Mouse (Mus musculus): Measurements from ENCODE around the gene Vkorc1l1. TPM values are rescaled to one million over a fixed set of nuclear protein-coding genes. Genes with fewer than 3 reads are reported as not detected.

The Vkorc1l1 gene
- total RNA-seq, 1 experiment: 48.1 TPM

GRCm38 (mm10) chr5:129991898-129992297, 50.1 kb downstream of the Vkorc1l1 start:
- no peak overlapping the region for H3K27ac ChIP-seq (ENCODE audit: insufficient read depth, low read depth, low read length, poor library complexity, severe bottlenecking)
- no peak overlapping the region for H3K4me3 ChIP-seq (ENCODE audit: insufficient read depth in 1 of 2, low read depth in 1 of 2, low read length in 2 of 2, poor library complexity in 1 of 2, severe bottlenecking in 1 of 2)
- no peaks in the 10 kb centered on the region for H3K9me3 ChIP-seq (ENCODE audit: control insufficient read depth, insufficient read depth, low read depth, low read length)
- peaks cover 4% of the 10 kb centered on the region; the same call in 1 of the 2 replicates for H3K36me3 ChIP-seq (ENCODE audit: control insufficient read depth, insufficient read depth, low read length, poor library complexity, severe bottlenecking)
- H3K9ac ChIP-seq (ENCODE audit: insufficient read depth, low read depth, low read length, poor library complexity, severe bottlenecking): no peak overlapping the region
- in situ Hi-C loops (cut with MboI; ENCODE audit: low sequenced_read_pairs in 2 of 2, unreplicated experiment in 2 of 2): no loop called here
- H3K4me1 ChIP-seq (ENCODE audit: control insufficient read depth in 2 of 2, insufficient read depth in 2 of 2, low read length in 2 of 2, poor library complexity in 1 of 2): peaks cover 2 to 9% of the 10 kb centered on the region in 2 experiments; a peak in 3 of 4 replicates
- TF ChIP-seq HCFC1 (IDR thresholded peaks at IDR 0.05; ENCODE audit: borderline replicate concordance, insufficient read depth, low read length) (no peak), ZC3H11A (IDR thresholded peaks at IDR 0.05; ENCODE audit: borderline replicate concordance, low read depth, low read length) (no peak)
- no peak for DNase-seq (ENCODE audit: low read depth, low spot score)

- TF ChIP-seq MAFK (IDR thresholded peaks at IDR 0.05; ENCODE audit: insufficient read depth, low read depth, low read length): no peak
- no peak for TF ChIP-seq CHD2 (IDR thresholded peaks at IDR 0.05; ENCODE audit: low read depth, low read length)
- TF ChIP-seq HCFC1 (IDR thresholded peaks at IDR 0.05; ENCODE audit: borderline replicate concordance, insufficient read depth, low read length): no peak
- no peak for TF ChIP-seq ZNF384 (IDR thresholded peaks at IDR 0.05; ENCODE audit: low read depth, low read length)
- TF ChIP-seq ZC3H11A (IDR thresholded peaks at IDR 0.05; ENCODE audit: borderline replicate concordance, low read depth, low read length): no peak
- in situ Hi-C loops (cut with MboI; ENCODE audit: low sequenced_read_pairs in 2 of 2, unreplicated experiment in 2 of 2): no loop called here
- H3K36me3 ChIP-seq (ENCODE audit: control insufficient read depth, insufficient read depth, low read length, poor library complexity, severe bottlenecking): peaks cover 2% of the 10 kb centered on the region; the same call in 1 of the 2 replicates
- DNase-seq (ENCODE audit: low read depth, low spot score): no peak
- peaks cover 2 to 15% of the 10 kb centered on the region in 2 experiments; a peak in 3 of 4 replicates for H3K4me1 ChIP-seq (ENCODE audit: control insufficient read depth in 2 of 2, insufficient read depth in 2 of 2, low read length in 2 of 2, poor library complexity in 1 of 2)
- no peak overlapping the region for H3K4me3 ChIP-seq (ENCODE audit: insufficient read depth in 1 of 2, low read depth in 1 of 2, low read length in 2 of 2, poor library complexity in 1 of 2, severe bottlenecking in 1 of 2)
- no peak overlapping the region for H3K27ac ChIP-seq (ENCODE audit: insufficient read depth, low read depth, low read length, poor library complexity, severe bottlenecking)
- H3K9ac ChIP-seq (ENCODE audit: insufficient read depth, low read depth, low read length, poor library complexity, severe bottlenecking): no peak overlapping the region
- H3K9me3 ChIP-seq (ENCODE audit: control insufficient read depth, insufficient read depth, low read depth, low read length): no peaks in the 10 kb centered on the region
Measured at GRCm38 (mm10) chr5:129993374-129993773, 51.6 kb downstream of the Vkorc1l1 start.

- Histone ChIP-seq H3K9ac (ENCODE audit: insufficient read depth, low read depth, low read length, poor library complexity, severe bottlenecking) (no peak overlapping the region), H3K27ac (ENCODE audit: insufficient read depth, low read depth, low read length, poor library complexity, severe bottlenecking) (no peak overlapping the region), H3K4me1 (ENCODE audit: control insufficient read depth in 2 of 2, insufficient read depth in 2 of 2, low read length in 2 of 2, poor library complexity in 1 of 2) (peaks cover 0 to 12% of the 10 kb centered on the region in 2 experiments; a peak in 1 of 4 replicates), H3K9me3 (ENCODE audit: control insufficient read depth, insufficient read depth, low read depth, low read length) (no peaks in the 10 kb centered on the region), H3K4me3 (ENCODE audit: insufficient read depth in 1 of 2, low read depth in 1 of 2, low read length in 2 of 2, poor library complexity in 1 of 2, severe bottlenecking in 1 of 2) (no peak overlapping the region), H3K36me3 (ENCODE audit: control insufficient read depth, insufficient read depth, low read length, poor library complexity, severe bottlenecking) (no peaks in the 10 kb centered on the region; the same call in 1 of the 2 replicates)
- DNase-seq (ENCODE audit: low read depth, low spot score): no peak
- in situ Hi-C loops (cut with MboI; ENCODE audit: low sequenced_read_pairs in 2 of 2, unreplicated experiment in 2 of 2): no loop called here
- TF ChIP-seq MAFK (IDR thresholded peaks at IDR 0.05; ENCODE audit: insufficient read depth, low read depth, low read length) (no peak), ZC3H11A (IDR thresholded peaks at IDR 0.05; ENCODE audit: borderline replicate concordance, low read depth, low read length) (no peak), HCFC1 (IDR thresholded peaks at IDR 0.05; ENCODE audit: borderline replicate concordance, insufficient read depth, low read length) (no peak), ZNF384 (IDR thresholded peaks at IDR 0.05; ENCODE audit: low read depth, low read length) (no peak), CHD2 (IDR thresholded peaks at IDR 0.05; ENCODE audit: low read depth, low read length) (no peak)
Measured at GRCm38 (mm10) chr5:129994989-129995388, 53.2 kb downstream of the Vkorc1l1 start.

GRCm38 (mm10) chr5:129997700-129998099, 55.9 kb downstream of the Vkorc1l1 start:
- Histone ChIP-seq H3K36me3 (ENCODE audit: control insufficient read depth, insufficient read depth, low read length, poor library complexity, severe bottlenecking) (no peaks in the 10 kb centered on the region; the same call in 1 of the 2 replicates), H3K4me1 (ENCODE audit: control insufficient read depth in 2 of 2, insufficient read depth in 2 of 2, low read length in 2 of 2, poor library complexity in 1 of 2) (peaks cover 0 to 19% of the 10 kb centered on the region in 2 experiments; a peak in 1 of 4 replicates), H3K4me3 (ENCODE audit: insufficient read depth in 1 of 2, low read depth in 1 of 2, low read length in 2 of 2, poor library complexity in 1 of 2, severe bottlenecking in 1 of 2) (no peak overlapping the region), H3K9ac (ENCODE audit: insufficient read depth, low read depth, low read length, poor library complexity, severe bottlenecking) (peak overlapping the region; percentile 38), H3K9me3 (ENCODE audit: control insufficient read depth, insufficient read depth, low read depth, low read length) (no peaks in the 10 kb centered on the region), H3K27ac (ENCODE audit: insufficient read depth, low read depth, low read length, poor library complexity, severe bottlenecking) (no peak overlapping the region)
- no peak for DNase-seq (ENCODE audit: low read depth, low spot score)
- TF ChIP-seq ZNF384 (IDR thresholded peaks at IDR 0.05; ENCODE audit: low read depth, low read length): no peak
- no peak for TF ChIP-seq CHD2 (IDR thresholded peaks at IDR 0.05; ENCODE audit: low read depth, low read length)
- no peak for TF ChIP-seq HCFC1 (IDR thresholded peaks at IDR 0.05; ENCODE audit: borderline replicate concordance, insufficient read depth, low read length)
- no peak for TF ChIP-seq MAFK (IDR thresholded peaks at IDR 0.05; ENCODE audit: insufficient read depth, low read depth, low read length)
- in situ Hi-C loops (cut with MboI; ENCODE audit: low sequenced_read_pairs in 2 of 2, unreplicated experiment in 2 of 2): no loop called here

- Histone ChIP-seq H3K36me3 (ENCODE audit: control insufficient read depth, insufficient read depth, low read length, poor library complexity, severe bottlenecking) (no peaks in the 10 kb centered on the region; the same call in 1 of the 2 replicates), H3K9ac (ENCODE audit: insufficient read depth, low read depth, low read length, poor library complexity, severe bottlenecking) (no peak overlapping the region), H3K9me3 (ENCODE audit: control insufficient read depth, insufficient read depth, low read depth, low read length) (no peaks in the 10 kb centered on the region), H3K4me3 (ENCODE audit: insufficient read depth in 1 of 2, low read depth in 1 of 2, low read length in 2 of 2, poor library complexity in 1 of 2, severe bottlenecking in 1 of 2) (no peak overlapping the region), H3K27ac (ENCODE audit: insufficient read depth, low read depth, low read length, poor library complexity, severe bottlenecking) (no peak overlapping the region), H3K4me1 (ENCODE audit: control insufficient read depth in 2 of 2, insufficient read depth in 2 of 2, low read length in 2 of 2, poor library complexity in 1 of 2) (peaks cover 3 to 21% of the 10 kb centered on the region in 2 experiments; a peak in 3 of 4 replicates)
- peak; percentile 48 for DNase-seq (ENCODE audit: low read depth, low spot score)
- in situ Hi-C loops (cut with MboI; ENCODE audit: low sequenced_read_pairs in 2 of 2, unreplicated experiment in 2 of 2): no loop called here
- TF ChIP-seq ZC3H11A (IDR thresholded peaks at IDR 0.05; ENCODE audit: borderline replicate concordance, low read depth, low read length): 0 out of 2 replicates have a peak, but pooled peaks have one; percentile 13
- no peak for TF ChIP-seq CHD2 (IDR thresholded peaks at IDR 0.05; ENCODE audit: low read depth, low read length)
Measured at GRCm38 (mm10) chr5:129999097-129999496, 57.3 kb downstream of the Vkorc1l1 start.

Measured in ES-E14 (cell line).